Mouse (Mus musculus) adrenal gland (tissue): ENCODE data around the gene Hist1h1c.
"Not testable (repeated sequence)": the region's sequence is repeated elsewhere in the genome, so short reads cannot be mapped to it uniquely, and the experiment has no call there.

Experiments used
- intact Hi-C: fragments of 180-260 bp; cut with DNase I; formaldehyde crosslinking; loops from one replicate; pipeline ENCODE4 v1.15.1; 2025
- long read RNA-seq, 2 experiments: library from polyadenylated mRNA; unstranded; transcript quantifications; one replicate each; pipeline ENCODE4 v2.0.0; 2020; ENCODE audit warnings: borderline replicate concordance in 1 of 2; ENCODE audit not compliant: insufficient replicate concordance in 1 of 2

The Hist1h1c gene
- long read RNA-seq, experiment 1, transcript Hist1h1c-201 (1 exons, 1,560 nt): major isoform, 18 of 18 reads
- long read RNA-seq, experiment 1, partial matches to known transcripts: 0 of 18 reads
- long read RNA-seq, experiment 1, other reads (novel, unspliced or antisense): 0 of 18 reads
- long read RNA-seq, experiment 2, transcript Hist1h1c-201 (1 exons, 1,560 nt): major isoform, 26 of 26 reads
- long read RNA-seq, experiment 2, partial matches to known transcripts: 0 of 26 reads
- long read RNA-seq, experiment 2, other reads (novel, unspliced or antisense): 0 of 26 reads

GRCm38 (mm10) chr13:23738677-23739068, at the start of gene Hist1h1c:
Gene Hist1h1c (plus strand): TSS chr13:23738808.
- intact Hi-C loops: loop anchor here (10.0 kb wide), 1 partner anchor 54 kb away; the partner anchor contains the start of genes Hist1h2ac and Hist1h2bc

- intact Hi-C loops: loop anchor here (5.0 to 10.0 kb wide), 2 partner anchors 46 to 1647 kb away; partner anchors contain the start of genes Hist1h1c, Hist1h2ag, Hist1h2bj and Hist1h4i
Observed at GRCm38 (mm10) chr13:23688956-23689355, 49.7 kb upstream of the Hist1h1c start.

- intact Hi-C loops: loop anchor here (5.0 to 10.0 kb wide), 2 partner anchors 45 to 1647 kb away; partner anchors contain the start of genes Hist1h1c, Hist1h2ag, Hist1h2bj and Hist1h4i
Observed at GRCm38 (mm10) chr13:23689459-23689858, 49.1 kb upstream of the Hist1h1c start.

GRCm38 (mm10) chr13:23693856-23694440, 44.7 kb upstream of the Hist1h1c start:
- intact Hi-C loops: no loop called here

GRCm38 (mm10) chr13:23694956-23695355, 43.7 kb upstream of the Hist1h1c start:
- intact Hi-C loops: no loop called here

GRCm38 (mm10) chr13:23695514-23695913, 43.1 kb upstream of the Hist1h1c start, which contains the start of gene Hist1h1t:
Gene Hist1h1t (plus strand): TSS chr13:23695814.
- intact Hi-C loops: no loop called here

GRCm38 (mm10) chr13:23696061-23696474, 42.5 kb upstream of the Hist1h1c start:
- intact Hi-C loops: no loop called here

GRCm38 (mm10) chr13:23697491-23698299, 40.9 kb upstream of the Hist1h1c start:
- intact Hi-C loops: loop anchor here (1.0 kb wide), 1 partner anchor 12 kb away; no protein-coding TSS in a partner anchor

- intact Hi-C loops: loop anchor here (1.0 kb wide), 1 partner anchor 13 kb away; no protein-coding TSS in a partner anchor
Observed at GRCm38 (mm10) chr13:23698300-23698693, 40.3 kb upstream of the Hist1h1c start, which contains the start of gene Hist1h4c. Gene Hist1h4c (minus strand): TSS chr13:23698454.

- intact Hi-C loops: loop anchor here (1.0 kb wide), 1 partner anchor 14 kb away; no protein-coding TSS in a partner anchor
Observed at GRCm38 (mm10) chr13:23698996-23699395, 39.6 kb upstream of the Hist1h1c start.

GRCm38 (mm10) chr13:23699767-23700166, 38.8 kb upstream of the Hist1h1c start:
- intact Hi-C loops: no loop called here

- intact Hi-C loops: loop anchor here (1.0 kb wide), 1 partner anchor 33 kb away; no protein-coding TSS in a partner anchor
Observed at GRCm38 (mm10) chr13:23700786-23701520, 37.7 kb upstream of the Hist1h1c start.

- intact Hi-C loops: no loop called here
Observed at GRCm38 (mm10) chr13:23702220-23702619, 36.4 kb upstream of the Hist1h1c start.

GRCm38 (mm10) chr13:23702801-23703200, 35.8 kb upstream of the Hist1h1c start:
- intact Hi-C loops: not testable (repeated sequence)

GRCm38 (mm10) chr13:23705751-23706356, 32.8 kb upstream of the Hist1h1c start:
- intact Hi-C loops: no loop called here

GRCm38 (mm10) chr13:23706771-23707170, 31.8 kb upstream of the Hist1h1c start:
- intact Hi-C loops: no loop called here

GRCm38 (mm10) chr13:23708041-23708440, 30.6 kb upstream of the Hist1h1c start:
- intact Hi-C loops: no loop called here

GRCm38 (mm10) chr13:23708654-23709053, 30.0 kb upstream of the Hist1h1c start:
- intact Hi-C loops: no loop called here

- intact Hi-C loops: no loop called here
Observed at GRCm38 (mm10) chr13:23709714-23710373, 28.8 kb upstream of the Hist1h1c start.
